Mouse (Mus musculus): ENCODE measurements around the gene Pmpca. TPM values are rescaled to one million over a fixed set of nuclear protein-coding genes. Genes with fewer than 3 reads are reported as not detected.
A peak's percentile ranks its signal among the peaks of the same experiment; 100 is the strongest.

The Pmpca gene
- polyA plus RNA-seq, 1 experiment from 2014 or later = 98.9 TPM

DNA sequence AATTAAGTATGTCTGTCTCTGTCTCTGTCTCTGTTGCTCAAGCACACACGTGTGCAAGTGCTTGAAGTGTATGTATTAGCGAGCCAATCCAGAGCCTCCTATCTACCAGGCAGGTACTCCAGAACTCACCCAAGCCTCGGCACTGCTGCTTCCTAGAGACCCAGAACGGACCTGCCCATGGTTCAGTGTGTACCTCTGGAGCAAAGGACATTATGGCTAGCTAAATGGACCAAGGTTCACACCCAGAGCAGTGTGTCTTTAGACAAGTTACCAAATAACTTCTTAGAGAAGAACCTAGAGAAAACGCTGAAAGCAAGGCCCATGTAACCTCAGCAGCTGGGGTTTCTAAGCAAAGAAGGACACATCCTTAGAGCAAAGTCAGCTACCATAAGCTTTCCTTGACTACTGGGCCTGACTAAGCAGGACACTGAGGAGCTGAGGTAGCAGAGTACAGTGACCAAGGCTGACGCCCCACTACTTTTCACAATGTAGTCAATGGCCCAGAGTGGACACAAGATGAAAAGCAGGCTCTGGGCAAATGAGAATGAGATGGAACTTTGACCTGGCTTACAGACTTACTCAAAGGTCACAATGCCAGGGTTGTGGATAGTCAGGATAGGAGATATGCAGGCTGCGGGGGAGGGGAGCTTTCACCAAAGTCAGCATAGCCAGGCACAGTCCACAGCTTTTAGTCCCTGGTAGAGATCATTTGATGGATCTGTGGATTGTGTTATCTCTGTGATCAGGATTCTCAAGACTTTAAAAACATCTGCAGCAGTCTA is 45.8 kb downstream of the Pmpca start:
- no peak for ATAC-seq
- peaks cover 6% of the 10 kb centered on the region; the same call in 1 of the 2 replicates for H3K4me1 ChIP-seq (ENCODE audit: control insufficient read depth, insufficient read depth, low read depth, low read length)
- H3K27me3 ChIP-seq (replicated peaks; ENCODE audit: control insufficient read depth, insufficient read depth, low read length) = no peaks in the 10 kb centered on the region
- no peak overlapping the region for H3K27ac ChIP-seq (ENCODE audit: low read depth, low read length)
- H3K4me2 ChIP-seq (ENCODE audit: low read length) = no peak overlapping the region
- no peak overlapping the region for H3K9ac ChIP-seq (ENCODE audit: low read depth, low read length)
- no peak overlapping the region for H3K4me3 ChIP-seq (ENCODE audit: low read length)
- H3K9me3 ChIP-seq (ENCODE audit: control insufficient read depth, low read length) = no peaks in the 10 kb centered on the region
- H3K36me3 ChIP-seq (ENCODE audit: control insufficient read depth, insufficient read depth, low read length) = peaks cover 28% of the 10 kb centered on the region
- 92% methylated on average over 7 of the region's 7 CpGs for WGBS

DNA sequence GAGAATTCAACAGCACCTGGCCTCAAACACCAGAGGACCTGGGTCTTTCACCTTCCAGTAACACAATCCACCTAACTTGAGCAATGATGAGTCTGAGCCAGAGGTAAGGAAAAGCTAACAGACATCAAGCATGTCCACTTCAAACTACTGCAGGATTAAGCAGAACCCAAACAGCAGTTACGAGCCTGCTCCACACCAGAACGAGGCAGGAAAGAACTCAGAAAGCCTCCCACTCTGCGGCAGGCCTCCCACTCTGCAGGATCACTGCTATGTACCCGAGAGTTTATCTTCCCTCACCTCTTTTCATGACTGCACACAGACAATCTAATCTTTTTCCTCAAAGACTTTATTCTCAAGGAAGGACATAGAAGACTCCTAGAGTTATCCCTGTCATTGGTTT is 48.1 kb downstream of the Pmpca start:
- Histone ChIP-seq H3K9me3 (ENCODE audit: control insufficient read depth, low read length) (no peaks in the 10 kb centered on the region), H3K27ac (ENCODE audit: low read depth, low read length) (no peak overlapping the region), H3K4me3 (ENCODE audit: low read length) (no peak overlapping the region), H3K27me3 (replicated peaks; ENCODE audit: control insufficient read depth, insufficient read depth, low read length) (no peaks in the 10 kb centered on the region), H3K9ac (ENCODE audit: low read depth, low read length) (no peak overlapping the region), H3K36me3 (ENCODE audit: control insufficient read depth, insufficient read depth, low read length) (peaks cover 28% of the 10 kb centered on the region), H3K4me1 (ENCODE audit: control insufficient read depth, insufficient read depth, low read depth, low read length) (peaks cover 6% of the 10 kb centered on the region; the same call in 1 of the 2 replicates), H3K4me2 (ENCODE audit: low read length) (no peak overlapping the region)
- WGBS = 80% methylated on average over 4 of the region's 4 CpGs
- no peak for ATAC-seq

DNA sequence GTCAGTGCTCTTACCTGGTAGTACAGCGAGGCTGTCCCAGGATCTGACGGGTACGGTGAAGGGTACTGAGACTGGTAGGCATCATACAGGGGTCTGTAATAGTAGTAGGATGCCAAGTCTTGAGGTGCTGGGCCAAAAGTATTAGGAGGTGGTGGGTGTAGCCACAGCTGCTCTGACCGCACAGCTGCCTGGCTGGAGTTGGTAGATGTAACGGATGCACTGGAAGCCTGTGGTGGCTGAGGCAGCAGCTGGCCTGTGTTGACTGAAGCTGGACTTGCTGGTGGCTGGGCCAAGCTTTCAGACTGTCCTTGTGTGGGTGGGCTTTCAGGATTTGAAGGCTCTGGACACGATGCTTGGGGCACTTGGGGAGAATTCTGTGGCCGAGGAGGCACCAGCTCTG is 49.2 kb downstream of the Pmpca start:
- Histone ChIP-seq H3K36me3 (ENCODE audit: control insufficient read depth, insufficient read depth, low read length) (peaks cover 25% of the 10 kb centered on the region), H3K27me3 (replicated peaks; ENCODE audit: control insufficient read depth, insufficient read depth, low read length) (no peaks in the 10 kb centered on the region), H3K4me1 (ENCODE audit: control insufficient read depth, insufficient read depth, low read depth, low read length) (peaks cover 12% of the 10 kb centered on the region), H3K9me3 (ENCODE audit: control insufficient read depth, low read length) (no peaks in the 10 kb centered on the region), H3K4me2 (ENCODE audit: low read length) (no peak overlapping the region), H3K9ac (ENCODE audit: low read depth, low read length) (no peak overlapping the region), H3K4me3 (ENCODE audit: low read length) (no peak overlapping the region), H3K27ac (ENCODE audit: low read depth, low read length) (no peak overlapping the region)
- 91% methylated on average over 7 of the region's 7 CpGs for WGBS
- no peak for ATAC-seq

DNA sequence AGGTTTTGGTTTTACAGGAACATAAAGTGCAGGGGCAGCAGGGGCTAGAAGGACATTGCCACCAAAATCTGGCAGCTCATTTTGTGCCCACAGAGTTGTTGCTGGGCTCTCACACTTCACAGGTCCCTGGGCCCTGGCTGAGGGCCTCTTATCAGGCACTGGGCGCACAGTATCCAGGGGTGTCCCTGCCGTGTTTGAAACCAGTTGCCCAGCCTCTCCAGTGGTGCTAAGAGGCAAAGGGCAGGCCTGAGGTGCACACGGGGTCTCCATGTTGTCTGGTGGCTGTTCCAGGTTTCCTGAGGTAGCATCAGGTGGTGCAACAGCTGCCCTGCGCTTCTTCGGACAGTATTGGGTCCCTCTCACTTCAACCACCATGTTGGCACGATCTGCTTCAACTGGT is 50.5 kb downstream of the Pmpca start:
- H3K4me1 ChIP-seq (ENCODE audit: control insufficient read depth, insufficient read depth, low read depth, low read length) = peaks cover 23% of the 10 kb centered on the region
- ATAC-seq = no peak
- H3K36me3 ChIP-seq (ENCODE audit: control insufficient read depth, insufficient read depth, low read length) = peaks cover 25% of the 10 kb centered on the region
- H3K9ac ChIP-seq (ENCODE audit: low read depth, low read length) = no peak overlapping the region
- no peaks in the 10 kb centered on the region for H3K9me3 ChIP-seq (ENCODE audit: control insufficient read depth, low read length)
- H3K4me3 ChIP-seq (ENCODE audit: low read length) = no peak overlapping the region
- WGBS = 94% methylated on average over 6 of the region's 6 CpGs
- no peak overlapping the region for H3K4me2 ChIP-seq (ENCODE audit: low read length)
- no peaks in the 10 kb centered on the region for H3K27me3 ChIP-seq (replicated peaks; ENCODE audit: control insufficient read depth, insufficient read depth, low read length)
- no peak overlapping the region for H3K27ac ChIP-seq (ENCODE audit: low read depth, low read length)

DNA sequence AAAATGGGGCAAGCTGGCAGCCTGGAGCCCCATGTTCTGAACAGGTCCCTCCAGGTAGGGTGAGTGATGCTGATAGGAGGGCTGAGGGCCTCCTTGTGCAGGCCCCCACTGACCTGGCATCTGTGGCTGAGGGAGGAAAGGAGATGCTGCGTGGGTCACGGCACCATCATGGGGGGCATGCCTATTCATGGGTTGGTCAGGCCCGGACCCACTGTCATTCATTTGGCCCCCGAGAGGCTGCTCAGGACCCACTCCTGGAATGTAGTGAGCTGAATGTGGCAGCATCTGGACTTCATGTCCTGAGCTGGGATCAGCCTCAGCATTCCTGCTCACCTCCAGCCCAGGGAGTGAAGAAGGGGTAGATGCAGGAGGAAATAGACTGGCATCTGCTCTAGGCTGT is 52.1 kb downstream of the Pmpca start:
- H3K4me2 ChIP-seq (ENCODE audit: low read length) = no peak overlapping the region
- H3K9ac ChIP-seq (ENCODE audit: low read depth, low read length) = no peak overlapping the region
- WGBS = 92% methylated on average over 4 of the region's 4 CpGs
- peaks cover 19% of the 10 kb centered on the region for H3K36me3 ChIP-seq (ENCODE audit: control insufficient read depth, insufficient read depth, low read length)
- H3K27ac ChIP-seq (ENCODE audit: low read depth, low read length) = no peak overlapping the region
- no peaks in the 10 kb centered on the region for H3K27me3 ChIP-seq (replicated peaks; ENCODE audit: control insufficient read depth, insufficient read depth, low read length)
- ATAC-seq = no peak
- H3K9me3 ChIP-seq (ENCODE audit: control insufficient read depth, low read length) = no peaks in the 10 kb centered on the region
- H3K4me3 ChIP-seq (ENCODE audit: low read length) = no peak overlapping the region
- peaks cover 23% of the 10 kb centered on the region for H3K4me1 ChIP-seq (ENCODE audit: control insufficient read depth, insufficient read depth, low read depth, low read length)

DNA sequence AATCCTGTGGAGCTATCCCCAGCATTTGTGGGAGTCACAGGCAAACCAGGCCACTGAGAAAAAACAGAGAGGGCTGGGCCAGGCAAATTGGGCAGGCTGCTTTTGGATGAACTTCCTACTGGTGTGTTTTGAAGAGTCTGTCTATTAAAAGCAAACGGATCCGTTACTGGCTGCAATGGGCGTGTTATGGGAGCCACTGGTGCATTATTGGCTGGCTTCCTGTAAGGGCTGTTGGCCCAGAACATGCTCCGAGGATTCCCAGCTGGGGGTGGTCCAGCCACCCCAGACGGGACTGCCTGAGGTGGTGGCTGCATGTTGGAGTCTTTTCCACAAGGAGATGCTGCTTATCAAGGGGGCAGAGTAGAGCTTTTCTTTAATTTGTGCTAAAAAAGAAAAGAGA is 52.5 kb downstream of the Pmpca start:
- H3K27ac ChIP-seq (ENCODE audit: low read depth, low read length) = no peak overlapping the region
- H3K4me1 ChIP-seq (ENCODE audit: control insufficient read depth, insufficient read depth, low read depth, low read length) = peaks cover 27% of the 10 kb centered on the region
- 70% methylated on average over 5 of the region's 5 CpGs for WGBS
- ATAC-seq = no peak
- peaks cover 19% of the 10 kb centered on the region for H3K36me3 ChIP-seq (ENCODE audit: control insufficient read depth, insufficient read depth, low read length)
- H3K9ac ChIP-seq (ENCODE audit: low read depth, low read length) = no peak overlapping the region
- H3K4me3 ChIP-seq (ENCODE audit: low read length) = no peak overlapping the region
- no peak overlapping the region for H3K4me2 ChIP-seq (ENCODE audit: low read length)
- H3K9me3 ChIP-seq (ENCODE audit: control insufficient read depth, low read length) = no peaks in the 10 kb centered on the region
- no peaks in the 10 kb centered on the region for H3K27me3 ChIP-seq (replicated peaks; ENCODE audit: control insufficient read depth, insufficient read depth, low read length)

DNA sequence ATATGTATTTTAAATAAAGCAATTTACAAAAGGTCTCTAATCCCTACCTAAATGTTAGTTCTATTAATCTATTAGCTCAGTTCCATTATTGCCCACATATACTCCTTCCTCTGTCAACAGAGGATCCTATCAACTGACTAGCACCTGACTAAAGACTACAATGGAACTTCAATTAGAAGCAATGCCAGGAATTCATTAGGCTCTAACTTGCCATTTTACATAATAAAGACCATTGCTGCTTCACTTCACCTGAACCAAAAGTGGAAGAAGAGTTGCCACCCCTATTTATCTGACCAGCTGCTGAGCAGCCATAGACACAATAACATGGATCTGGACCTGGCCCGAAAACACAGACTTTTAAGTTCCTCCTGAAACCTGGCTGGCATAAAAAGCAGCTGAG is 53.7 kb downstream of the Pmpca start:
- Histone ChIP-seq H3K9ac (ENCODE audit: low read depth, low read length) (no peak overlapping the region), H3K36me3 (ENCODE audit: control insufficient read depth, insufficient read depth, low read length) (peaks cover 19% of the 10 kb centered on the region), H3K27ac (ENCODE audit: low read depth, low read length) (no peak overlapping the region), H3K4me1 (ENCODE audit: control insufficient read depth, insufficient read depth, low read depth, low read length) (peaks cover 31% of the 10 kb centered on the region), H3K4me3 (ENCODE audit: low read length) (no peak overlapping the region), H3K27me3 (replicated peaks; ENCODE audit: control insufficient read depth, insufficient read depth, low read length) (no peaks in the 10 kb centered on the region), H3K9me3 (ENCODE audit: control insufficient read depth, low read length) (no peaks in the 10 kb centered on the region), H3K4me2 (ENCODE audit: low read length) (no peak overlapping the region)
- no peak for ATAC-seq
- 58% methylated on average over 1 of the region's 1 CpGs for WGBS

DNA sequence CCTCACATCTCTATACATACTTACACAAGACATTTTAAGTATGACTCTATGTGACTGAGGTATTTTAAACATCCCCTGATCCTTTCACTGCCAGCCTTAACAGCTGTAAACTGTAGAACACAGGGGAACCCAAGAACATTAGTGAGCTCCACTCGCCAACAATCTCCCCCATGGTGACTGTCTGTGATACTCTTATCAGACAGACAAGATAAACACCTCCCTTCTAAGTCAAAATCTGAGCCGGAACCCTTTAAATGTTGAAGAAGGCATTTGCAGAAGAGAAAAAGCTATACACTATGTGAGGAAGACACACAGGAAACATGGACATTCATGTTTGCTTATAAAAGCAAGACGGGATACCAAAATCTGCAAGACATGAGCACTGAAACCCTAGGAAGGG is 54.7 kb downstream of the Pmpca start:
- no peak for ATAC-seq
- Histone ChIP-seq H3K9ac (ENCODE audit: low read depth, low read length) (peak overlapping the region; percentile 75), H3K27ac (ENCODE audit: low read depth, low read length) (no peak overlapping the region), H3K4me3 (ENCODE audit: low read length) (peak overlapping the region; percentile 56), H3K4me2 (ENCODE audit: low read length) (peak overlapping the region; percentile 90), H3K4me1 (ENCODE audit: control insufficient read depth, insufficient read depth, low read depth, low read length) (peaks cover 32% of the 10 kb centered on the region), H3K9me3 (ENCODE audit: control insufficient read depth, low read length) (no peaks in the 10 kb centered on the region), H3K27me3 (replicated peaks; ENCODE audit: control insufficient read depth, insufficient read depth, low read length) (no peaks in the 10 kb centered on the region), H3K36me3 (ENCODE audit: control insufficient read depth, insufficient read depth, low read length) (peaks cover 19% of the 10 kb centered on the region)
- 72% methylated on average over 3 of the region's 3 CpGs for WGBS

DNA sequence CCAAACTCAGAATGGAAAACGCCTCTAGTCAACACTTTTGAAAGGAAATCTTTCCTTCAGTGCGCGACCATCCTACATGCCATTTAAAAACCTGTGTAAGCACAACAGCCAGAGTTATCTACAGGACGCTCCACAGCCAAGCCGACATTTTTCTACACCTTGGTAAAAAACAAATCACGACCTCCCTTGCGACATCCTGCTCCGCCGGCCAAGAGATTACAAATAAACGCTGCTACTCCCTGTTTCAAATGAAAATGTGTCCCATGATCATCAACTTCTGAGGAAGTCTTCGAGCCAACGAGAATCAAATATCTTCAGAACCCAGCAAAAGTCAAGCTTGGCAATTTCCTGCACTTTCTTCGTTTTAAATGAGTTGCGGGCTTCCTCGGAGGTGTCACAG is 55.2 kb downstream of the Pmpca start:
- Histone ChIP-seq H3K27ac (ENCODE audit: low read depth, low read length) (peak overlapping the region; percentile 79; the same call in 1 of the 2 replicates), H3K4me3 (ENCODE audit: low read length) (peak overlapping the region; percentile 56), H3K9ac (ENCODE audit: low read depth, low read length) (peak overlapping the region; percentile 75), H3K4me2 (ENCODE audit: low read length) (peak overlapping the region; percentile 90), H3K9me3 (ENCODE audit: control insufficient read depth, low read length) (no peaks in the 10 kb centered on the region), H3K4me1 (ENCODE audit: control insufficient read depth, insufficient read depth, low read depth, low read length) (peaks cover 36% of the 10 kb centered on the region), H3K27me3 (replicated peaks; ENCODE audit: control insufficient read depth, insufficient read depth, low read length) (no peaks in the 10 kb centered on the region), H3K36me3 (ENCODE audit: control insufficient read depth, insufficient read depth, low read length) (peaks cover 16% of the 10 kb centered on the region)
- WGBS = 5% methylated on average over 15 of the region's 15 CpGs
- no peak for ATAC-seq
